Mouse (Mus musculus) neural tube, embryonic 10.5 days (tissue): ENCODE results near the gene Hoxa7.

Experiments
- DNase-seq: peaks from one replicate; pipeline ENCODE4 v3.0.0-alpha.2; 2017; ENCODE audit warnings: low spot score; ENCODE audit errors: extremely low spot score

Hoxa7 gene

GRCm38 (mm10) chr6:52253511-52254500 is 32.2 kb upstream of the Hoxa7 start:
- DNase-seq = no peak

GRCm38 (mm10) chr6:52252775-52253376 is 31.2 kb upstream of the Hoxa7 start:
- DNase-seq = no peak

GRCm38 (mm10) chr6:52252016-52252774 is 30.5 kb upstream of the Hoxa7 start:
- DNase-seq = no peak

GRCm38 (mm10) chr6:52251177-52251879 is 29.7 kb upstream of the Hoxa7 start:
- DNase-seq = no peak

GRCm38 (mm10) chr6:52249826-52250225 is 28.2 kb upstream of the Hoxa7 start:
- DNase-seq = peak; percentile 56

GRCm38 (mm10) chr6:52249415-52249738 is 27.7 kb upstream of the Hoxa7 start:
- DNase-seq = peak; percentile 55

GRCm38 (mm10) chr6:52248638-52249414 is 27.2 kb upstream of the Hoxa7 start:
- DNase-seq = peak; percentile 70

- no peak for DNase-seq
Observed at GRCm38 (mm10) chr6:52247766-52248637, 26.3 kb upstream of the Hoxa7 start.

GRCm38 (mm10) chr6:52246916-52247315 is 25.3 kb upstream of the Hoxa7 start:
- DNase-seq = no peak

GRCm38 (mm10) chr6:52246403-52246803 is 24.7 kb upstream of the Hoxa7 start:
- no peak for DNase-seq

GRCm38 (mm10) chr6:52245757-52246142 is 24.1 kb upstream of the Hoxa7 start, which contains the start of gene Hoxa11:
Hoxa11 (minus strand) TSS chr6:52245810.
- DNase-seq = no peak

- no peak for DNase-seq
Observed at GRCm38 (mm10) chr6:52245040-52245756, 23.5 kb upstream of the Hoxa7 start.

- DNase-seq = no peak
Observed at GRCm38 (mm10) chr6:52244471-52245039, 22.9 kb upstream of the Hoxa7 start.

GRCm38 (mm10) chr6:52243681-52244121 is 22.0 kb upstream of the Hoxa7 start:
- no peak for DNase-seq

- DNase-seq = no peak
Observed at GRCm38 (mm10) chr6:52242801-52243332, 21.2 kb upstream of the Hoxa7 start.

GRCm38 (mm10) chr6:52241001-52241621 is 19.5 kb upstream of the Hoxa7 start:
- DNase-seq = no peak

- DNase-seq = peak; percentile 95
Observed at GRCm38 (mm10) chr6:52240389-52241000, 18.8 kb upstream of the Hoxa7 start, which contains the start of gene Hoxa10. Hoxa10 (minus strand) TSS chr6:52240854.
